Mouse (Mus musculus) left cerebral cortex, postnatal 4 days (tissue): ENCODE results near the gene Lrrc27. TPM values are rescaled to one million over a fixed set of nuclear protein-coding genes. Genes with fewer than 3 reads are reported as not detected.

Source experiments
- DNase-seq: peaks from one replicate; pipeline ENCODE4 v3.0.0-alpha.2; 2022
- intact Hi-C: fragments of 180-260 bp; cut with DNase I; formaldehyde crosslinking; loops from one replicate; pipeline ENCODE4 v1.15.1; 2025
- total RNA-seq, 2 experiments: library from RNA; stranded (reverse); gene quantifications; 2 replicates each; pipeline ENCODE4 v1.2.3; 2021

The Lrrc27 gene
- total RNA-seq, 2 experiments from 2014 or later = 5.4 to 6.5 TPM

- DNase-seq = no peak
- intact Hi-C loops = no loop called here
These were observed 963 bp downstream of the Lrrc27 start for GRCm38 (mm10) chr7:139213751-139214150.

DNA sequence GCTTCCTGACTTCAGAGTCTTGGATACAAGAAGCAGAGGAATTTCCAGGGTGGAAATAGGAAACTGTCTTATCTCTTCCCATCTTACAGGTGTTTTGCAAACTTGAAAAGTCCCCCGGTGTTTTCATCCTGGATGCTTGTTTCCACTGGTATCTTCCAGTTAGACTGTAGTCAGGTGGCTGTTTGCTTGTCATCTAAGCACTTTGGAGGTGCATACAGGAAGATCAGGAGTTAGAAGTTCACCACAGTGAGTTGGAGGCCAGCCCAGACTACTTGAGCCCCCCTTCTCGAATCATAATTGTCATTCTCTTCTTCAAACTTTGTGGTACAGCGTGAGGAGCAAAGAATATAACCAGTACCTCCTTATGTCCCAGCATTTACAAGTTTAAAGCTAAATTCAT, 1.4 kb downstream of the Lrrc27 start:
- intact Hi-C loops = no loop called here

GRCm38 (mm10) chr7:139214596-139215340, 2.0 kb downstream of the Lrrc27 start:
- intact Hi-C loops = no loop called here
- no peak for DNase-seq

More for the DNA sequence above, 1.4 kb downstream of the Lrrc27 start:
- no peak for DNase-seq

DNA sequence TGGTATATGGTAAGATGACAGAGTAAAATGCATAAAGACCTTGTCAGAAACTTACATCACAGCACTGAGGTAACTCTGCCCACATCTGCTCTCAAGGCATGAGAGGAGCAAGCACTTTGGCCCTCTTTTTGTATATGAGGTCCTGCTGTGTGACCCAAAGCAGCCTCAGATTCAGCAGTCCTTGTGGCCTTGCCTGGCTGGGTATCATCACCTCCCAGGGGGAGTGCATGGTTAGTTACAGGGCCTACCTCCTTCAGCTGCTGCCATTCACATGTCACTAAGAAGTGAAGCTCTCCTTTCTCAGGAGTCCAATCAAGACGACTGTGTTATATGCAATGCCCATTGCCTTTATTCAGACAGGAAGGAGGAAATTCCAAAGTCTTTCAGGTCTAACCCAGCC, 2.7 kb downstream of the Lrrc27 start:
- intact Hi-C loops = no loop called here

GRCm38 (mm10) chr7:139215946-139216345, 3.2 kb downstream of the Lrrc27 start:
- intact Hi-C loops = no loop called here

More for the DNA sequence above, 2.7 kb downstream of the Lrrc27 start:
- no peak for DNase-seq

GRCm38 (mm10) chr7:139216464-139216863, 3.7 kb downstream of the Lrrc27 start:
- intact Hi-C loops = no loop called here
- no peak for DNase-seq

More at GRCm38 (mm10) chr7:139215946-139216345, 3.2 kb downstream of the Lrrc27 start:
- no peak for DNase-seq

DNA sequence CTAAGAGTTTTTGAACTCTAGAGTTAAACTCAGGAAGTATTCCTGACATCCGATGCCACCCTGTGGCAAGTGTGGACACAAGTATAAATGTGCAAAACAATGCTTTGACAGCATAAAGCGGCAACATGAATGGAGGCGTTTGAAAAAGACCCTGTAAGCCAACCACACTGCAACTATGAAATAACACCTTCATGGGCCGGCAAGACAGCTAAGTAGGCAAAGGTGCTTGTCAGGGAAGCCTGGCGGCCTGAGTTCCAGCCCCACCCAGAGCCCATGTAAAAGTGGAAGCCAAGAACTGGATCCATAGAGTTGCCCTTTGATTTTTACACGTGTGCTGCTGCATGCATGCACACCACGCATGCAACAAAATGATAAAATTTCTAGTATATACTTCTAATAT, 4.3 kb downstream of the Lrrc27 start:
- no peak for DNase-seq
- intact Hi-C loops = no loop called here

- intact Hi-C loops = no loop called here
- DNase-seq = peak; percentile 61
These were observed 6.0 kb downstream of the Lrrc27 start for GRCm38 (mm10) chr7:139218641-139219415.

DNA sequence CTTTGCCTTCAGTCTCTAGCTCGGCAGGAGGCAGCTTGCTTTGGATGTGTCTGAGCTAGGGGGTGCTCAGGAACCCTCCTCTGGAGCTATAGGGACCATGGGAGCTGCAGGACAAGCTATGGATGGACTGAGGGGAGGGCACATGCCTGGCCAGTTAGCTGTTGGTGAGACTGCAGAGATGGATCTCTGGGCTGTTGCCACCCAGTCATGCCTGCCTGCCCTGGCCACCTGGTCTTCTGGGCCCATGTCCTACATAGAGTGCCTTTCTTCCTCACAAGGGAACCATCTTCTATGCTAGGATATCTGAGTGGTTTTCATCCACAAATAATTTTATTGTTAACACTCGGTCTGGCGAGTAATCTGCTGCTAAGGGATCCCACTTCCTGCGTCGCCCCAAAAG, 6.7 kb downstream of the Lrrc27 start:
- no peak for DNase-seq
- intact Hi-C loops = no loop called here

DNA sequence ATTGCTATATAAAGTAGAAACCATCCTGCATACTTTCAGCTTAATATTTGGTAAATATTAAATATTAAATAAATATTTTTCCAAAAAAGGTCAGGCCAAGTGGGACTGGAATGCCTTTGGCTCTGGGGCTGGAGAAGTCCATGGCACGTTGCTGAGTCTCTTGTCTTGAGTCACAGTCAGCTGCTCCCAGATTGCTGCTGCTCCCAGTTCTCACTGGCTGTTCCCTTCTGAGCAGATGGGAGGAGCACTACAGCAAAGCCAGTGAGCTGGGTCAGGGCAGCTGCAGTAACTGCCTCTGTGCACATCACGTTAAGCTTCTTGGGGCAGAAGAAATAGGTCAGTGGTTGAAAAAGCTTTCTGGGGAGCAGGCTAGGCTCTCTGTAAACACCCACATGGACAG, 7.5 kb downstream of the Lrrc27 start:
- DNase-seq = no peak
- intact Hi-C loops = no loop called here

DNA sequence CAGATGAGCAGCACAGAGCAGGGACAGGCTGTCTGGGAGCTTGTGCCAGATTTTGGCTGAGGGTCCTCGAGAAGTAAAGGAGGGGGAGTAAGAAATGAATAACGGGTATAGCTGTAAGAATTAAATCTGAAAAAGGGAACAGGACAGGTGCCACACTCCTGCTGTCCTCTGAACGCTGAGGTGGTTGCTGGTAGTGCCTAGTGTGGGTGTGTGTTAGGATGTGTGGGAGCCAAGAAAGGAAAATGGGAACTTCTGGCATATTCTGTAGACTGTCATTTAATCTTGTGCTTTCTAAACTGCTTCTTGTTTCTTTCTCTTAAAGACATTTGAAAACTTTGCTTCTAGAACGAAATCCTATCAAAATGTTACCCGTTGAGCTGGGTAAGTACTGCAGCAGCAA, 8.3 kb downstream of the Lrrc27 start:
- no peak for DNase-seq
- intact Hi-C loops = no loop called here

- no peak for DNase-seq
- intact Hi-C loops = no loop called here
These were observed 9.1 kb downstream of the Lrrc27 start for GRCm38 (mm10) chr7:139221856-139222255.

- no peak for DNase-seq
- intact Hi-C loops = no loop called here
These were observed 9.6 kb downstream of the Lrrc27 start for GRCm38 (mm10) chr7:139222341-139222740.

GRCm38 (mm10) chr7:139224070-139224469, 11.3 kb downstream of the Lrrc27 start:
- no peak for DNase-seq
- intact Hi-C loops = no loop called here

DNA sequence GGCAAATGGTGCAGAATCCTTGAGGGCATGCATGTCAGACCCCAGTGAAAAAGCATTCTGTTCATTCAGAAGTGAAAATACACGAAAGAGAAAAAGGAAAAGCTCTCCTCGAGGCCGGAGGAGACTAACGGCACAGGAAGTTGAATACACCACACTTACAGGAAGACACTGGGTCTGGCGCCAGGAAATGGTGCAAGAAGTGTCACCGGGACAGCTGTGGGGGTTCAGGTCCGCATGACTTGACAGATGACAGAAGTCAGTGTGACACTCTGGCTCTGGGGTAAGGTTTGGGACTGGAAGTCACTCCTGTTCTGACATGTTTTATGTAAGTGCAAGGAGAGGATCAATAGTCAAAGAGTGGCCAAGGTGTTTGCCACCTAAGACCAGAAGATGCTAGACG, 11.9 kb downstream of the Lrrc27 start:
- DNase-seq = no peak
- intact Hi-C loops = no loop called here

DNA sequence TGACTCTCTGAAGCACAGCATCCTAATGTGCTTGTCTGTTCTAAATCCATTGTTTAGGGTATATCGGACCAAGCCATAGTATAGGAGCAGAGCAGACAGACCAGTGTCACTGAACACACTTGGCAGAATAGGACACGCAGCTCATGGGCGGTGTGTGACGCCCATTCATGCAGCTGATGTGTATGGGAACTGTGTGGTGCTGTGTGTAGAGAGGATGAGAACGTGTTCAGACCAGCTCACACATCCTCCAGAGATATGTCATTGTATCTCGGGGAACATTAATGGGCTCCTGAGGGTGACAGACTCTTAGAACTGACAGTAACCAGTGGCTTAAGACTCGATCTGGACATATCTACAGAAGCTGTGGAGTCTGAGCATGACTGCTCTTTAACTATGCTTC, 13.6 kb downstream of the Lrrc27 start:
- no peak for DNase-seq
- intact Hi-C loops = no loop called here

GRCm38 (mm10) chr7:139228447-139229171, 15.8 kb downstream of the Lrrc27 start:
- no peak for DNase-seq
- intact Hi-C loops = no loop called here

GRCm38 (mm10) chr7:139229837-139230236, 17.0 kb downstream of the Lrrc27 start:
- intact Hi-C loops = loop anchor here (10.0 kb wide), 1 partner anchor 245 kb away; no protein-coding TSS in a partner anchor
- DNase-seq = no peak

- intact Hi-C loops = loop anchor here (10.0 kb wide), 1 partner anchor 245 kb away; no protein-coding TSS in a partner anchor
- no peak for DNase-seq
These were observed 17.5 kb downstream of the Lrrc27 start for GRCm38 (mm10) chr7:139230241-139230640.

DNA sequence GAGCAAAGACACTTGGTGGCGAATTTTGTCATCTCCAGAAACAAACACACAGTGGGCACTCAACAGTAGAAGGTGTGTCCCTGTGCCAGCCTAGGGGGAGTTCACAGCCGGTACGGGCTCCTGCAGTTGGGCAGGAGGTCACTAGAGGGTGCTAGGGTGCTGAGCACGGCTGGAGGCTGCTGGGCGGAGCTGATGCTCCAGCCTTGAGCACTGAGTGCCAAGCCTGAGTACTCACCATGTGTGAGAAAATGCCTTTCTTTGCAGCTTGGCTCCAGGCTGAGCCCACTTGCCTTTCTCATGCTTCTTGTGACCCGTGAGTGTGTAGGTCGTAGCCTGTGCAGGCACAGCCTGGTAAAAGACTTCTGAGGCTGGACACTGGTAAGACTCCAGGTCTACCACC, 20.9 kb downstream of the Lrrc27 start:
- DNase-seq = peak; percentile 89
- intact Hi-C loops = loop anchor here (2.0 to 10.0 kb wide), 2 partner anchors 65 to 241 kb away; no protein-coding TSS in a partner anchor
